Mouse (Mus musculus) CH12.LX (cell line): ENCODE results near the gene Best2. TPM values are rescaled to one million over a fixed set of nuclear protein-coding genes. Genes with fewer than 3 reads are reported as not detected.
A peak's percentile ranks its signal among the peaks of the same experiment; 100 is the strongest.

ENCODE experiments used
- DNase-seq: peaks from one replicate; pipeline ENCODE4 v3.0.0-alpha.2; 2013; ENCODE audit errors: extremely low read depth
- H3K27ac ChIP-seq: 2 replicates; pipeline ENCODE4 v1.5.1; 2012; ENCODE audit warnings: low read depth, mild to moderate bottlenecking, control low read depth, moderate library complexity; ENCODE audit not compliant: insufficient read depth
- H3K27me3 ChIP-seq: replicated peaks from 2 replicates; pipeline ENCODE3; 2012; ENCODE audit warnings: inconsistent platforms
- H3K36me3 ChIP-seq, 2 experiments: replicated peaks in 1 of 2; 2 replicates each; pipeline versions ENCODE3 to v1.6.1; 2012; ENCODE audit warnings: inconsistent platforms in 1 of 2, low read length in 1 of 2, mild to moderate bottlenecking in 1 of 2, mixed read lengths in 1 of 2, moderate library complexity in 1 of 2; ENCODE audit not compliant: control insufficient read depth in 1 of 2, insufficient read depth in 1 of 2
- H3K4me1 ChIP-seq, 2 experiments: 2 replicates each; pipeline ENCODE4 v1.6.1; 2012; ENCODE audit warnings: inconsistent platforms in 1 of 2, moderate library complexity in 1 of 2; ENCODE audit not compliant: insufficient read depth in 2 of 2, control insufficient read depth in 1 of 2
- H3K4me2 ChIP-seq: 2 replicates; pipeline ENCODE4 v1.6.1; 2012; ENCODE audit warnings: low read depth, mild to moderate bottlenecking, control low read depth; ENCODE audit not compliant: poor library complexity, insufficient read depth, severe bottlenecking
- H3K4me3 ChIP-seq, 3 experiments: fragments of 150-350 bp in 1 of 3; sonication (generic) in 1 of 3; replicated peaks in 1 of 3; 2 replicates each; pipeline versions ENCODE3 to v1.5.1; 2011 to 2012; ENCODE audit warnings: low read depth in 2 of 3, low read length in 2 of 3, mild to moderate bottlenecking in 2 of 3, moderate library complexity in 2 of 3, control low read depth in 1 of 3, improper control_type of control experiment in 1 of 3, inconsistent platforms in 1 of 3, mixed read lengths in 1 of 3; ENCODE audit not compliant: poor library complexity in 1 of 3
- H3K79me2 ChIP-seq: replicated peaks from 2 replicates; pipeline ENCODE4 v1.6.1; 2012; ENCODE audit warnings: mild to moderate bottlenecking, moderate library complexity; ENCODE audit not compliant: control insufficient read depth, poor library complexity, insufficient read depth, severe bottlenecking; ENCODE audit errors: extremely low read depth
- H3K9ac ChIP-seq: 2 replicates; pipeline ENCODE4 v1.6.1; 2012; ENCODE audit warnings: low read depth, mild to moderate bottlenecking, control low read depth, moderate library complexity; ENCODE audit not compliant: insufficient read depth
- H3K9me3 ChIP-seq: replicated peaks from 2 replicates; pipeline ENCODE3; 2012; ENCODE audit warnings: low read length, inconsistent platforms, mixed read lengths
- BHLHE40 ChIP-seq: IDR thresholded peaks from 2 replicates; pipeline ENCODE4 v1.6.1; 2011; ENCODE audit warnings: mild to moderate bottlenecking, low read depth, low read length, improper control_type of control experiment
- CTCF ChIP-seq, 2 experiments: IDR thresholded peaks in 1 of 2; conservative IDR thresholded peaks in 1 of 2; 2 replicates each; pipeline ENCODE4 v1.5.1; 2011 to 2012; ENCODE audit warnings: low read depth in 2 of 2, low read length in 2 of 2, improper control_type of control experiment in 1 of 2, inconsistent platforms in 1 of 2, mild to moderate bottlenecking in 1 of 2, moderate library complexity in 1 of 2
- ELF1 ChIP-seq: IDR thresholded peaks from 2 replicates; pipeline ENCODE4 v1.6.1; 2014; ENCODE audit warnings: low read depth, mild to moderate bottlenecking, inconsistent platforms, low read length, improper control_type of control experiment
- ETS1 ChIP-seq: conservative IDR thresholded peaks from 2 replicates; pipeline ENCODE4 v1.6.1; 2012; ENCODE audit warnings: low read depth, mild to moderate bottlenecking, inconsistent platforms, low read length, improper control_type of control experiment, moderate library complexity
- HCFC1 ChIP-seq: IDR thresholded peaks from 2 replicates; pipeline ENCODE4 v1.6.1; 2012; ENCODE audit warnings: low read depth, mild to moderate bottlenecking, inconsistent platforms, low read length, improper control_type of control experiment
- IRF4 ChIP-seq: IDR thresholded peaks from 2 replicates; pipeline ENCODE4 v1.6.1; 2014; ENCODE audit warnings: low read depth, mild to moderate bottlenecking, inconsistent platforms, low read length, improper control_type of control experiment
- JUN ChIP-seq: IDR thresholded peaks from 2 replicates; pipeline ENCODE4 v1.6.1; 2011; ENCODE audit warnings: low read depth, mild to moderate bottlenecking, low read length, improper control_type of control experiment, moderate library complexity; ENCODE audit not compliant: insufficient read depth
- JUND ChIP-seq: conservative IDR thresholded peaks from 2 replicates; pipeline ENCODE4 v1.6.1; 2011; ENCODE audit warnings: low read depth, low read length, improper control_type of control experiment
- KAT2A ChIP-seq: IDR thresholded peaks from 2 replicates; pipeline ENCODE4 v1.6.1; 2012; ENCODE audit warnings: low read length, improper control_type of control experiment, inconsistent platforms; ENCODE audit not compliant: insufficient replicate concordance
- MAZ ChIP-seq: IDR thresholded peaks from 2 replicates; pipeline ENCODE4 v1.6.1; 2012; ENCODE audit warnings: low read depth, mild to moderate bottlenecking, inconsistent platforms, low read length, improper control_type of control experiment, moderate library complexity
- MEF2A ChIP-seq: IDR thresholded peaks from 2 replicates; pipeline ENCODE4 v1.6.1; 2014; ENCODE audit warnings: low read depth, mild to moderate bottlenecking, inconsistent platforms, low read length, improper control_type of control experiment, borderline replicate concordance
- MXI1 ChIP-seq: IDR thresholded peaks from 2 replicates; pipeline ENCODE4 v1.6.1; 2011; ENCODE audit warnings: mild to moderate bottlenecking, low read depth, low read length, improper control_type of control experiment
- MYC ChIP-seq: IDR thresholded peaks from 2 replicates; pipeline ENCODE4 v1.6.1; 2011; ENCODE audit warnings: low read depth, mild to moderate bottlenecking, improper control_type of control experiment, low read length
- POLR2A ChIP-seq: IDR thresholded peaks from 2 replicates; pipeline ENCODE4 v1.6.1; 2011; ENCODE audit warnings: low read depth, mild to moderate bottlenecking, improper control_type of control experiment, low read length
- POLR2AphosphoS2 ChIP-seq: IDR thresholded peaks from 2 replicates; pipeline ENCODE4 v1.6.1; 2011; ENCODE audit warnings: low read depth, low read length, improper control_type of control experiment
- RAD21 ChIP-seq: IDR thresholded peaks from 2 replicates; pipeline ENCODE4 v1.6.1; 2011; ENCODE audit warnings: low read depth, mild to moderate bottlenecking, low read length, improper control_type of control experiment, moderate library complexity
- SIN3A ChIP-seq: IDR thresholded peaks from 2 replicates; pipeline ENCODE4 v1.6.1; 2012; ENCODE audit warnings: low read length, improper control_type of control experiment, inconsistent platforms
- TBP ChIP-seq: conservative IDR thresholded peaks from 2 replicates; pipeline ENCODE4 v1.6.1; 2011; ENCODE audit warnings: low read depth, low read length, improper control_type of control experiment
- TCF12 ChIP-seq: IDR thresholded peaks from 2 replicates; pipeline ENCODE4 v1.6.1; 2014; ENCODE audit warnings: low read depth, mild to moderate bottlenecking, inconsistent platforms, low read length, improper control_type of control experiment
- UBTF ChIP-seq: IDR thresholded peaks from 2 replicates; pipeline ENCODE4 v1.6.1; 2012; ENCODE audit warnings: low read depth, mild to moderate bottlenecking, inconsistent platforms, low read length, improper control_type of control experiment, moderate library complexity
- ZC3H11A ChIP-seq: IDR thresholded peaks from 2 replicates; pipeline ENCODE4 v1.6.1; 2012; ENCODE audit warnings: low read depth, mild to moderate bottlenecking, inconsistent platforms, low read length, improper control_type of control experiment
- ZMIZ1 ChIP-seq: IDR thresholded peaks from 2 replicates; pipeline ENCODE4 v1.6.1; 2012; ENCODE audit warnings: low read depth, mild to moderate bottlenecking, inconsistent platforms, low read length, improper control_type of control experiment
- ZNF384 ChIP-seq: IDR thresholded peaks from 2 replicates; pipeline ENCODE4 v1.6.1; 2012; ENCODE audit warnings: low read depth, low read length, improper control_type of control experiment, inconsistent platforms
- dilution Hi-C: fragments of 300-500 bp; cut with MboI; formaldehyde crosslinking; loops from 2 replicates; pipeline ENCODE4 v1.14.3; 2020; ENCODE audit warnings: low sequenced_read_pairs; ENCODE audit not compliant: extremely low pct_unique_long_range_greater_than_20kb, extremely low pct_ligation_motif_present
- in situ Hi-C: fragments of 300-500 bp; cut with MboI; formaldehyde crosslinking; loops from 3 replicates; pipeline ENCODE4 v1.14.3; 2019; ENCODE audit warnings: low sequenced_read_pairs, low pct_ligation_motif_present, low pct_unique_long_range_greater_than_20kb, mixed read lengths
- polyA plus RNA-seq: library from polyadenylated mRNA; unstranded; fragments of >175 nt; gene quantifications from 2 replicates; pipeline ENCODE4 v1.2.1, GENCODE M21; 2012; ENCODE audit warnings: low read depth; ENCODE audit not compliant: insufficient read length
- total RNA-seq, 2 experiments: library from RNA; depleted of rRNA; stranded (reverse); fragments of 300-350 nt in 1 of 2; fragments of >200 nt in 1 of 2; gene quantifications; 2 replicates each; pipeline ENCODE4 v1.2.3; 2012 to 2014

Gene Best2
- total and polyA plus RNA-seq, 3 experiments = 0.23 TPM; not detected in 2

GRCm38 (mm10) chr8:85059879-85060616, 45.7 kb upstream of the Best2 start, which contains the start of gene Fbxw9:
Gene Fbxw9, plus strand, starts transcription at chr8:85060055.
- Histone ChIP-seq H3K27ac (no peak within 1 kb of the TSS), H3K4me3 (peak within 1 kb of the TSS; percentile 85 to 100 (median 93)), H3K9me3 (no peaks in the 10 kb centered on the region), H3K36me3 (peaks cover 29 to 56% of the 10 kb centered on the region in 2 experiments), H3K4me2 (peak within 1 kb of the TSS; percentile 86), H3K4me1 (peaks cover 5 to 18% of the 10 kb centered on the region in 2 experiments), H3K79me2 (no peaks in the 10 kb centered on the region), H3K9ac (peak within 1 kb of the TSS; percentile 83), H3K27me3 (no peaks in the 10 kb centered on the region)
- DNase-seq = peak; percentile 94
- dilution Hi-C loops = no loop called here
- TF ChIP-seq HCFC1 (peak; percentile 81), ZNF384 (peak; percentile 85), POLR2A (peak; percentile 53; the same call in 1 of the 2 replicates), SIN3A (peak; percentile 100), TBP (no peak), MYC (no peak), BHLHE40 (peak; percentile 24; the same call in 1 of the 2 replicates), JUN (0 out of 2 replicates have a peak, but pooled peaks have one; percentile 15), IRF4 (peak; percentile 40; the same call in 1 of the 2 replicates), MAZ (no peak), CTCF (conservative IDR thresholded peaks at IDR 0.05 in 1 of 2, IDR thresholded peaks at IDR 0.05 in 1 of 2; ENCODE audit: low read depth in 2 of 2, low read length in 2 of 2) (no peak), TCF12 (0 out of 2 replicates have a peak, but pooled peaks have one; percentile 17), RAD21 (no peak), JUND (0 out of 2 replicates have a peak, but pooled peaks have one; percentile 29), KAT2A (0 out of 2 replicates have a peak, but pooled peaks have one; percentile 40), POLR2AphosphoS2 (peak; percentile 78; the same call in 1 of the 2 replicates), MXI1 (peak; percentile 95), ELF1 (peak; percentile 84)
- in situ Hi-C loops = no loop called here

DNA sequence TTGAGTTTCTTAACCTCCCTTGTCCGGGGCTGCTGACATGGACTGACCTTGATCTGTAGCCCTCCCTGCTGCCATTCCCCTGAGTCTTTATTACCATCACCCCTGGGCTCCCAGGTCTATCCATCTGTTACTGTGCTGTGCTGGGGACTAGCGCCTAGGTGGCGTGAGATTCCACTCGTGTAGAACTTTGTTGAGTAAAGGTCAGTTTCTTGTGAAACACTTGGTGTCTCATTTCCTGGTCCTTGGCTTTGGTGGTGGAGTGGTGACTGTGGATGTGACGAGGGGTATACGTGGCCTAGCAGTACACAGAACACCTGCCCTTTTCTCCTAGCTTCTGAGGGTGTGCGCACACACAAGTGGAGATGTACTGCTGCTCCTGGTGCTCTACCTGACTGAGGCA, 43.0 kb upstream of the Best2 start:
- peaks cover 5 to 18% of the 10 kb centered on the region in 2 experiments for H3K4me1 ChIP-seq
- H3K36me3 ChIP-seq = peaks cover 45 to 63% of the 10 kb centered on the region in 2 experiments
- no peak overlapping the region for H3K9ac ChIP-seq
- no peak overlapping the region for H3K27ac ChIP-seq
- no peak for TF ChIP-seq JUN
- no peak for TF ChIP-seq ZMIZ1
- no peak for TF ChIP-seq UBTF
- TF ChIP-seq MEF2A = no peak
- TF ChIP-seq MXI1 = no peak
- TF ChIP-seq ZC3H11A = no peak
- no peak for TF ChIP-seq TBP
- no peak for TF ChIP-seq KAT2A
- TF ChIP-seq TCF12 = no peak
- no peak for TF ChIP-seq IRF4
- no peak for TF ChIP-seq ETS1
- no peak for TF ChIP-seq CTCF (conservative IDR thresholded peaks at IDR 0.05 in 1 of 2, IDR thresholded peaks at IDR 0.05 in 1 of 2; ENCODE audit: low read depth in 2 of 2, low read length in 2 of 2)
- in situ Hi-C loops (no loop called here), dilution Hi-C loops (no loop called here)
- DNase-seq = no peak
- H3K27me3 ChIP-seq = no peaks in the 10 kb centered on the region
- H3K79me2 ChIP-seq = no peaks in the 10 kb centered on the region
- no peaks in the 10 kb centered on the region for H3K9me3 ChIP-seq
- no peak overlapping the region for H3K4me3 ChIP-seq
- no peak overlapping the region for H3K4me2 ChIP-seq
